Mouse (Mus musculus) stomach, embryonic 15.5 days (tissue): Measurements from ENCODE around the gene Satb2. TPM values are rescaled to one million over a fixed set of nuclear protein-coding genes. Genes with fewer than 3 reads are reported as not detected.

Experiments
- ATAC-seq: fragments of 200-750 bp; cut with Nextera tagmentation; 2 replicates; pipeline ENCODE4 v1.8.0; 2017; ENCODE audit warnings: low read depth, moderate number of reproducible peaks, moderate TSS enrichment; ENCODE audit not compliant: insufficient read depth, low FRiP score
- H3K27ac ChIP-seq: fragments of 300-500 bp; sonication (generic); 2 replicates; pipeline ENCODE4 v1.5.1; 2015; ENCODE audit warnings: mild to moderate bottlenecking, inconsistent platforms
- H3K27me3 ChIP-seq: fragments of 300-500 bp; sonication (generic); replicated peaks from 2 replicates; pipeline ENCODE4 v1.6.1; 2015; ENCODE audit warnings: inconsistent platforms
- H3K36me3 ChIP-seq: fragments of 300-500 bp; sonication (generic); 2 replicates; pipeline ENCODE4 v1.6.1; 2015; ENCODE audit warnings: inconsistent platforms
- H3K4me1 ChIP-seq: fragments of 300-500 bp; sonication (generic); 2 replicates; pipeline ENCODE4 v1.6.1; 2015; ENCODE audit warnings: inconsistent platforms
- H3K4me2 ChIP-seq: fragments of 300-500 bp; sonication (generic); 2 replicates; pipeline ENCODE4 v1.6.1; 2015; ENCODE audit warnings: mild to moderate bottlenecking, inconsistent platforms
- H3K4me3 ChIP-seq: fragments of 300-500 bp; sonication (generic); replicated peaks from 2 replicates; pipeline ENCODE4 v1.5.1; 2015; ENCODE audit warnings: inconsistent platforms
- H3K9ac ChIP-seq: fragments of 300-500 bp; sonication (generic); 2 replicates; pipeline ENCODE4 v1.6.1; 2015; ENCODE audit warnings: inconsistent platforms
- H3K9me3 ChIP-seq: fragments of 300-500 bp; sonication (generic); 2 replicates; pipeline ENCODE4 v1.6.1; 2016; ENCODE audit warnings: inconsistent platforms
- WGBS: fragments of 180-500 bp; shearing (Covaris S2); methylation state at CpG from one replicate; pipeline ENCODE4 v1.1.7; 2015; 5-methylcytosine and 5-hydroxymethylcytosine counted together
- polyA plus RNA-seq: library from polyadenylated mRNA; unstranded; fragments of >200 nt; fragmentation: Nextera tagmentation; extraction: Ambion mirVana; gene quantifications from 2 replicates; pipeline ENCODE4 v1.2.1, GENCODE M21; 2015

The Satb2 gene
- polyA plus RNA-seq, 1 experiment from 2014 or later = 0.81 TPM

- Histone ChIP-seq H3K4me3 (no peak overlapping the region), H3K36me3 (no peaks in the 10 kb centered on the region), H3K4me2 (no peak overlapping the region), H3K27me3 (no peaks in the 10 kb centered on the region), H3K9me3 (no peaks in the 10 kb centered on the region), H3K4me1 (no peaks in the 10 kb centered on the region), H3K9ac (no peak overlapping the region), H3K27ac (no peak overlapping the region)
- no peak for ATAC-seq
- WGBS = 77% methylated on average over 3 of the region's 3 CpGs
Observed at GRCm38 (mm10) chr1:56900706-56901287, 77.7 kb downstream of the Satb2 start.

GRCm38 (mm10) chr1:56900187-56900586 lies 78.3 kb downstream of the Satb2 start:
- no peaks in the 10 kb centered on the region for H3K36me3 ChIP-seq
- H3K9me3 ChIP-seq = no peaks in the 10 kb centered on the region
- H3K4me3 ChIP-seq = no peak overlapping the region
- no peak overlapping the region for H3K9ac ChIP-seq
- H3K27me3 ChIP-seq = no peaks in the 10 kb centered on the region
- WGBS = 89% methylated on average over 9 of the region's 9 CpGs
- H3K4me1 ChIP-seq = no peaks in the 10 kb centered on the region
- no peak overlapping the region for H3K4me2 ChIP-seq
- H3K27ac ChIP-seq = no peak overlapping the region
- no peak for ATAC-seq

- no peak overlapping the region for H3K27ac ChIP-seq
- H3K27me3 ChIP-seq = no peaks in the 10 kb centered on the region
- H3K9me3 ChIP-seq = no peaks in the 10 kb centered on the region
- no peaks in the 10 kb centered on the region for H3K4me1 ChIP-seq
- H3K36me3 ChIP-seq = no peaks in the 10 kb centered on the region
- 50% methylated on average over 13 of the region's 13 CpGs for WGBS
- H3K4me2 ChIP-seq = no peak overlapping the region
- no peak overlapping the region for H3K4me3 ChIP-seq
- no peak overlapping the region for H3K9ac ChIP-seq
- no peak for ATAC-seq
Observed at GRCm38 (mm10) chr1:56898606-56899396, 79.6 kb downstream of the Satb2 start.

GRCm38 (mm10) chr1:56897492-56898180 lies 80.8 kb downstream of the Satb2 start:
- no peaks in the 10 kb centered on the region for H3K9me3 ChIP-seq
- no peak overlapping the region for H3K9ac ChIP-seq
- WGBS = 89% methylated on average over 8 of the region's 8 CpGs
- H3K4me3 ChIP-seq = no peak overlapping the region
- H3K36me3 ChIP-seq = no peaks in the 10 kb centered on the region
- no peaks in the 10 kb centered on the region for H3K27me3 ChIP-seq
- H3K4me1 ChIP-seq = no peaks in the 10 kb centered on the region
- H3K27ac ChIP-seq = no peak overlapping the region
- no peak for ATAC-seq
- H3K4me2 ChIP-seq = no peak overlapping the region

GRCm38 (mm10) chr1:56896670-56897069 lies 81.8 kb downstream of the Satb2 start:
- Histone ChIP-seq H3K27ac (no peak overlapping the region), H3K4me1 (no peaks in the 10 kb centered on the region), H3K4me3 (no peak overlapping the region), H3K9me3 (no peaks in the 10 kb centered on the region), H3K4me2 (no peak overlapping the region), H3K36me3 (no peaks in the 10 kb centered on the region), H3K9ac (no peak overlapping the region), H3K27me3 (no peaks in the 10 kb centered on the region)
- 90% methylated on average over 3 of the region's 3 CpGs for WGBS
- ATAC-seq = no peak

GRCm38 (mm10) chr1:56892766-56893165 lies 85.7 kb downstream of the Satb2 start:
- no peaks in the 10 kb centered on the region for H3K4me1 ChIP-seq
- no peak overlapping the region for H3K9ac ChIP-seq
- no peaks in the 10 kb centered on the region for H3K27me3 ChIP-seq
- no peaks in the 10 kb centered on the region for H3K36me3 ChIP-seq
- no peak overlapping the region for H3K27ac ChIP-seq
- no peaks in the 10 kb centered on the region for H3K9me3 ChIP-seq
- H3K4me3 ChIP-seq = no peak overlapping the region
- ATAC-seq = no peak
- H3K4me2 ChIP-seq = no peak overlapping the region
- 79% methylated on average over 5 of the region's 5 CpGs for WGBS

- 53% methylated on average over 1 of the region's 1 CpGs for WGBS
- Histone ChIP-seq H3K4me1 (no peaks in the 10 kb centered on the region), H3K27ac (no peak overlapping the region), H3K9me3 (no peaks in the 10 kb centered on the region), H3K27me3 (no peaks in the 10 kb centered on the region), H3K9ac (no peak overlapping the region), H3K4me2 (no peak overlapping the region), H3K36me3 (no peaks in the 10 kb centered on the region), H3K4me3 (no peak overlapping the region)
- no peak for ATAC-seq
Observed at GRCm38 (mm10) chr1:56888939-56889338, 89.5 kb downstream of the Satb2 start.

GRCm38 (mm10) chr1:56887524-56887923 lies 90.9 kb downstream of the Satb2 start:
- ATAC-seq = no peak
- no peak overlapping the region for H3K9ac ChIP-seq
- H3K36me3 ChIP-seq = no peaks in the 10 kb centered on the region
- H3K9me3 ChIP-seq = no peaks in the 10 kb centered on the region
- no peak overlapping the region for H3K27ac ChIP-seq
- H3K4me1 ChIP-seq = no peaks in the 10 kb centered on the region
- no peak overlapping the region for H3K4me2 ChIP-seq
- no peak overlapping the region for H3K4me3 ChIP-seq
- no peaks in the 10 kb centered on the region for H3K27me3 ChIP-seq

- no peaks in the 10 kb centered on the region for H3K9me3 ChIP-seq
- H3K27me3 ChIP-seq = no peaks in the 10 kb centered on the region
- H3K4me1 ChIP-seq = no peaks in the 10 kb centered on the region
- H3K9ac ChIP-seq = no peak overlapping the region
- no peak for ATAC-seq
- H3K36me3 ChIP-seq = no peaks in the 10 kb centered on the region
- H3K27ac ChIP-seq = no peak overlapping the region
- H3K4me2 ChIP-seq = no peak overlapping the region
- WGBS = 87% methylated on average over 8 of the region's 8 CpGs
- H3K4me3 ChIP-seq = no peak overlapping the region
Observed at GRCm38 (mm10) chr1:56871485-56871884, 107.0 kb downstream of the Satb2 start.

GRCm38 (mm10) chr1:56865246-56865645 lies 113.2 kb downstream of the Satb2 start:
- Histone ChIP-seq H3K9me3 (no peaks in the 10 kb centered on the region), H3K27ac (no peak overlapping the region), H3K27me3 (no peaks in the 10 kb centered on the region), H3K4me3 (no peak overlapping the region), H3K9ac (no peak overlapping the region), H3K4me1 (no peaks in the 10 kb centered on the region), H3K4me2 (no peak overlapping the region), H3K36me3 (no peaks in the 10 kb centered on the region)
- WGBS = 84% methylated on average over 1 of the region's 1 CpGs
- no peak for ATAC-seq

- no peak for ATAC-seq
- no peaks in the 10 kb centered on the region for H3K9me3 ChIP-seq
- H3K27me3 ChIP-seq = no peaks in the 10 kb centered on the region
- H3K36me3 ChIP-seq = no peaks in the 10 kb centered on the region
- no peaks in the 10 kb centered on the region for H3K4me1 ChIP-seq
- H3K9ac ChIP-seq = no peak overlapping the region
- no peak overlapping the region for H3K4me2 ChIP-seq
- H3K27ac ChIP-seq = no peak overlapping the region
- no peak overlapping the region for H3K4me3 ChIP-seq
- WGBS = 70% methylated on average over 4 of the region's 4 CpGs
Observed at GRCm38 (mm10) chr1:56862799-56863198, 115.7 kb downstream of the Satb2 start.

- Histone ChIP-seq H3K4me3 (no peak overlapping the region), H3K4me2 (no peak overlapping the region), H3K27me3 (no peaks in the 10 kb centered on the region), H3K4me1 (no peaks in the 10 kb centered on the region), H3K9ac (no peak overlapping the region), H3K36me3 (no peaks in the 10 kb centered on the region), H3K9me3 (no peaks in the 10 kb centered on the region), H3K27ac (no peak overlapping the region)
- 72% methylated on average over 8 of the region's 8 CpGs for WGBS
- ATAC-seq = no peak
Observed at GRCm38 (mm10) chr1:56857202-56857601, 121.2 kb downstream of the Satb2 start.
